Mouse (Mus musculus) liver, adult 2 months (tissue): ENCODE results near the gene Tmem240. TPM values are rescaled to one million over a fixed set of nuclear protein-coding genes. Genes with fewer than 3 reads are reported as not detected.
A peak's percentile ranks its signal among the peaks of the same experiment; 100 is the strongest.

Experiments used
- DNase-seq: peaks from one replicate; pipeline ENCODE4 v3.0.0-alpha.2; 2011; ENCODE audit warnings: low read depth, low spot score; ENCODE audit errors: extremely low read depth
- H3K27ac ChIP-seq: fragments of 200-500 bp; replicated peaks from 2 replicates; pipeline ENCODE4 v1.5.1; 2012; ENCODE audit warnings: low read depth, mild to moderate bottlenecking, control low read depth, inconsistent platforms, low read length; ENCODE audit not compliant: insufficient read depth
- H3K27me3 ChIP-seq: fragments of 200-500 bp; 2 replicates; pipeline ENCODE4 v1.6.1; 2012; ENCODE audit warnings: mild to moderate bottlenecking, moderate library complexity, low read length, inconsistent platforms; ENCODE audit not compliant: control insufficient read depth, insufficient read depth
- H3K36me3 ChIP-seq: fragments of 200-500 bp; 2 replicates; pipeline ENCODE4 v1.6.1; 2012; ENCODE audit warnings: low read length, inconsistent platforms; ENCODE audit not compliant: control insufficient read depth, insufficient read depth
- H3K4me1 ChIP-seq: fragments of 200-500 bp; 2 replicates; pipeline ENCODE4 v1.6.1; 2011; ENCODE audit warnings: low read length; ENCODE audit not compliant: control insufficient read depth, insufficient read depth
- H3K4me3 ChIP-seq: fragments of 200-500 bp; 2 replicates; pipeline ENCODE4 v1.5.1; 2011; ENCODE audit warnings: low read depth, mild to moderate bottlenecking, control low read depth, low read length, moderate library complexity; ENCODE audit not compliant: insufficient read depth
- H3K79me2 ChIP-seq: fragments of 200-500 bp; 2 replicates; pipeline ENCODE4 v1.6.1; 2012; ENCODE audit warnings: inconsistent platforms, mild to moderate bottlenecking, low read length, moderate library complexity; ENCODE audit not compliant: control insufficient read depth, insufficient read depth
- H3K9ac ChIP-seq: fragments of 200-500 bp; 2 replicates; pipeline ENCODE4 v1.6.1; 2012; ENCODE audit warnings: low read depth, mild to moderate bottlenecking, control low read depth, inconsistent platforms, low read length
- CTCF ChIP-seq: fragments of 200-500 bp; IDR thresholded peaks from 2 replicates; pipeline ENCODE4 v1.5.1; 2011; ENCODE audit warnings: low read depth, low read length, control low read depth
- POLR2A ChIP-seq: fragments of 200-500 bp; IDR thresholded peaks from 2 replicates; pipeline ENCODE4 v1.6.1; 2011; ENCODE audit warnings: low read length, control low read depth; ENCODE audit not compliant: insufficient read depth; ENCODE audit errors: extremely low read depth
- WGBS: fragments of 180-500 bp; shearing (Covaris S2); methylation state at CpG from one replicate; pipeline ENCODE4 v1.1.7; 2018; 5-methylcytosine and 5-hydroxymethylcytosine counted together
- polyA plus RNA-seq: library from polyadenylated mRNA; depleted of rRNA; stranded (reverse); fragments of >200 nt; gene quantifications from 2 replicates; pipeline ENCODE4 v1.2.3, GENCODE M21; 2012
- total RNA-seq: library from RNA; depleted of rRNA; stranded (reverse); fragments of >200 nt; gene quantifications from 2 replicates; pipeline ENCODE4 v1.2.3, GENCODE M21; 2014

Tmem240 gene
- total and polyA plus RNA-seq, 2 experiments = under 0.01 to 0.20 TPM

DNA sequence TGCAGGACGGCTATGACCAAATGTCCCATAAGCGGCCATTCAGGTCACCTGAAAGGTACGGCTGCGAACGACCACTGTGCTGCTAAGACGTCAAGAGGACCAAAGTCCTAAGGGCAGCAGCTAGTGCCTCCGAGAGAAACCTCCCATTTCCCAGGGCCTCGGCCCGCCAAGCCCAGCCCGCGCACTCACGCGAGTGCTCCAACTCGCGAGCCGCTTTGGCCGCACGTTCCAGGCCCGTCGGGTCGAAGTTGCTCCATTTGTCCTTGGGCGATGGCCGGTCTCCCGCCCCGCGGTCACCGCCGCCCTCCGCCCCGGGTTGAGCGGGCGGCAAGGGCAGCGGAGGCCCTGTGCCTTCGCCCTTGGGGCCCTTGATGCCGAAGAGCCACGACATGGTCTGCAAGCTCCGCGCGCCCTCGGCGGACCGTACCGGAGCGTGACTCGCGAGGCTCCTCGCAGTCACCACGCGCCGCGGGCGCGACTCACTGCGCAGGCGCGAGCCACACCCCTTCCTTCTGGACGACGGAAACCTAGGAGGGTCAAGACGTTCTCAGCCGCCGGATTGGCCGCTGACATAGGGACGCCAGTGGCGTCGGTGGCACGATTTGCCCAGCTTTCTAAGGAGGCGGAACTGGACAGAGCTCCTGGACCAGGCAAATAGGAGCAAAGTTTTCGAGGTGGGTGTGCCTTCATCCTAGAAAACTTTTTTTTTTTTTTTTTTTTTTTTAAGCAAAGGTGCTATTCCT, 26.2 kb downstream of the Tmem240 start, which contains the start of gene Atad3a:
TSS of gene Atad3a (minus strand) at position 481 of the 743 bp plus-strand sequence.
- TF ChIP-seq POLR2A (peak; percentile 66; the same call in 1 of the 2 replicates), CTCF (no peak)
- Histone ChIP-seq H3K79me2 (peaks cover 10% of the 10 kb centered on the region; the same call in 1 of the 2 replicates), H3K27me3 (no peaks in the 10 kb centered on the region), H3K9ac (peak within 1 kb of the TSS; percentile 82), H3K4me3 (peak within 1 kb of the TSS; percentile 76), H3K36me3 (peaks cover 9% of the 10 kb centered on the region; the same call in 1 of the 2 replicates), H3K27ac (peak within 1 kb of the TSS; percentile 85), H3K4me1 (peaks cover 9% of the 10 kb centered on the region; the same call in 1 of the 2 replicates)
- WGBS = 1% methylated on average over 68 of the region's 68 CpGs
- DNase-seq = peak; percentile 94

DNA sequence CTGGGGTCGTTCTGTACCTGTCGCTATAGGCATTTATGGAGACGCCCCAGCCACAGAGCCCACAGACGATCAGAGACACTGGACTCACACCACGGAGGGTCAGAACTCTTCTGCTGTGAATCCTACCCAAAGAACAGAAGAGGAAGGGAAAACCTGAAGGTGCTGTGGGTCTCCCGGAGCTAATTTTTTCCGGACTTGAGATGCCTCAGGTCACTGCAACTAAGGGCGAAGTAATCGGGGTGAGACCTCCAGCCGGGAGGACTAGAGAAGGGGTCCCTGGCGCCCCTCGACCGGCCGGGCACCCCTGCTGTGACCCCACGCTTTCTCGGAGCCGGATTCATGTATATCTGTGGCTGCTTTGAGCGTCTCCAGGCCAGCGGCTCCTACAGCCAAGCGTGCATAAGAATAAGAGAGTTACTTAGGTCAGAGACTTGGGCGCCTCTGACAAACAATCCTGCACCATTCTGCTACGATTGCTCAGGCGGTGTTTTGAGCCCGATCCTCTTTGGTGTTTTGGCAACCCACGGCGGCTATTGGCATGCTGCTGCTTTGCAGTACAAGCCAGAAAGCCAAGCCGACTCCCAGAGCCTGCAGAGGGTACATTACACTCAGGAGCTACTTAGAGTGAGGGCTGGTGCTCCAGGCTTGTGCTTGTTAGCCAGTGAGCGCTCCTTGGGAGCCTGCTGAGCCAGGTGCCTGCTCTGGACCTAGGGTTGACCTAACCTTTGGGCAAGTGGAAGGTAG, 26.9 kb downstream of the Tmem240 start:
- Histone ChIP-seq H3K4me3 (peak overlapping the region; percentile 62), H3K27ac (peak overlapping the region; percentile 78), H3K36me3 (peaks cover 2% of the 10 kb centered on the region; the same call in 1 of the 2 replicates), H3K79me2 (peaks cover 10% of the 10 kb centered on the region; the same call in 1 of the 2 replicates), H3K4me1 (peaks cover 9% of the 10 kb centered on the region; the same call in 1 of the 2 replicates), H3K9ac (peak overlapping the region; percentile 72), H3K27me3 (no peaks in the 10 kb centered on the region)
- peak; percentile 68 for DNase-seq
- TF ChIP-seq CTCF (no peak), POLR2A (no peak)
- WGBS = 2% methylated on average over 28 of the region's 28 CpGs

- Histone ChIP-seq H3K27me3 (no peaks in the 10 kb centered on the region), H3K9ac (no peak overlapping the region), H3K36me3 (no peaks in the 10 kb centered on the region), H3K4me3 (no peak overlapping the region), H3K27ac (no peak overlapping the region), H3K79me2 (peaks cover 10% of the 10 kb centered on the region; the same call in 1 of the 2 replicates), H3K4me1 (peaks cover 9% of the 10 kb centered on the region; the same call in 1 of the 2 replicates)
- DNase-seq = peak; percentile 89
- 20% methylated on average over 3 of the region's 3 CpGs for WGBS
- TF ChIP-seq POLR2A = no peak
- TF ChIP-seq CTCF = no peak
These were observed 27.8 kb downstream of the Tmem240 start for GRCm38 (mm10) chr4:155762357-155762756.

- H3K36me3 ChIP-seq = no peaks in the 10 kb centered on the region
- H3K4me3 ChIP-seq = no peak overlapping the region; the same call in 1 of the 2 replicates
- no peak overlapping the region; the same call in 1 of the 2 replicates for H3K9ac ChIP-seq
- DNase-seq = no peak
- no peaks in the 10 kb centered on the region for H3K27me3 ChIP-seq
- no peak overlapping the region for H3K27ac ChIP-seq
- no peaks in the 10 kb centered on the region for H3K79me2 ChIP-seq
- H3K4me1 ChIP-seq = peaks cover 4% of the 10 kb centered on the region; the same call in 1 of the 2 replicates
- WGBS = 44% methylated on average over 5 of the region's 5 CpGs
- TF ChIP-seq CTCF (no peak), POLR2A (no peak)
These were observed 34.9 kb downstream of the Tmem240 start for GRCm38 (mm10) chr4:155769496-155769879.

DNA sequence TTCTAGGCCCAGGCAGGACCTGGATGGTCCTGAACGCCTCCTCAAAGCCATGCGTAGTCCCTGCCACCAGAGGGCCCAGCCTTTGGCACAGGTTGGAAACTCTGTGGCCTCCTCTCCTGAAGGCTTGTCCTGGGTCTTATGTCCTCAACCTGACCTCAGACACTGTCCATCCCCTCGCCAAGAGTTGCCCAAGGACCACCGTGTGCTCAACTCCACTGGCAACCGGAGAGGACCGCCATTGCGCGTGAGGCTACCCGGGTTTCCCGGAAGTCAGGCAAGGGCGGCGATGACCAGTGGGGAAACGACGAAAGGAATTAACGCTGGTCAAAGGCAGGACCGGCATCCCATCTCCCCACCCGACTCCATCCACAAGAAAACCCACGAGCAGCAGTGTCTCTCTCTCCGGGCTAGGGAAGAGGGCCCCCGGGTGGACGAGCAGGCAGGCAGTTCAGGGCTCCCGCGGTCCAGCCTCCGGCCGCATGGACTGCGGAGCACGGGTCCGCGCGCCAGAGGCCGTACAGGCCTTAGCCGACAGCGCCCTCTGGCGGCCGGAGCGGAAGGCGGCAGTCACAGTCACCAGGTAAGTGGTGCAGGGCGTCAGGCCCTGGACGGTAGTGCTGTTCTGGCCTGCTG, 35.4 kb downstream of the Tmem240 start:
- Histone ChIP-seq H3K36me3 (no peaks in the 10 kb centered on the region), H3K27ac (peak overlapping the region; percentile 77), H3K4me3 (peak overlapping the region; percentile 70), H3K27me3 (no peaks in the 10 kb centered on the region), H3K79me2 (no peaks in the 10 kb centered on the region), H3K9ac (peak overlapping the region; percentile 84), H3K4me1 (peaks cover 4% of the 10 kb centered on the region; the same call in 1 of the 2 replicates)
- under 1% methylated on average over 39 of the region's 39 CpGs for WGBS
- DNase-seq = peak; percentile 73
- TF ChIP-seq CTCF (peak; percentile 95), POLR2A (peak; percentile 24; the same call in 1 of the 2 replicates)
